Mouse (Mus musculus) CH12.LX (cell line): ENCODE results near the gene Mvp.

Source experiments
- CHD1 ChIP-seq: IDR thresholded peaks from 2 replicates; pipeline ENCODE4 v1.6.1; 2012; ENCODE audit warnings: low read depth, low read length, improper control_type of control experiment, inconsistent platforms
- CHD2 ChIP-seq: IDR thresholded peaks from 2 replicates; pipeline ENCODE4 v1.6.1; 2011; ENCODE audit warnings: low read length, improper control_type of control experiment
- CTCF ChIP-seq, 2 experiments: IDR thresholded peaks in 1 of 2; conservative IDR thresholded peaks in 1 of 2; 2 replicates each; pipeline ENCODE4 v1.5.1; 2011 to 2012; ENCODE audit warnings: low read depth in 2 of 2, low read length in 2 of 2, improper control_type of control experiment in 1 of 2, inconsistent platforms in 1 of 2, mild to moderate bottlenecking in 1 of 2, moderate library complexity in 1 of 2
- GABPA ChIP-seq: IDR thresholded peaks from 2 replicates; pipeline ENCODE4 v1.6.1; 2012; ENCODE audit warnings: low read depth, low read length, improper control_type of control experiment, inconsistent platforms; ENCODE audit not compliant: insufficient replicate concordance
- POLR2A ChIP-seq: IDR thresholded peaks from 2 replicates; pipeline ENCODE4 v1.6.1; 2011; ENCODE audit warnings: low read depth, mild to moderate bottlenecking, improper control_type of control experiment, low read length
- SMC3 ChIP-seq: IDR thresholded peaks from 2 replicates; pipeline ENCODE4 v1.6.1; 2011; ENCODE audit warnings: low read depth, low read length, improper control_type of control experiment

GRCm38 (mm10) chr7:127007313-127008024 is 7.0 kb downstream of the Mvp start:
- TF ChIP-seq SMC3 (no peak), POLR2A (no peak), CTCF (conservative IDR thresholded peaks at IDR 0.05 in 1 of 2, IDR thresholded peaks at IDR 0.05 in 1 of 2; ENCODE audit: low read depth in 2 of 2, low read length in 2 of 2) (no peak), CHD1 (no peak), GABPA (no peak), CHD2 (no peak)
